Mouse (Mus musculus) neural tube, embryonic 13.5 days (tissue): ENCODE results near the gene Srpr. TPM values are rescaled to one million over a fixed set of nuclear protein-coding genes. Genes with fewer than 3 reads are reported as not detected.

Source experiments
- ATAC-seq: fragments of 200-750 bp; cut with Nextera tagmentation; 2 replicates; pipeline ENCODE4 v1.8.0; 2017; ENCODE audit warnings: low read depth, mild to moderate bottlenecking, moderate TSS enrichment, moderate library complexity
- H3K27ac ChIP-seq: fragments of 300-500 bp; sonication (generic); replicated peaks from 2 replicates; pipeline ENCODE4 v1.5.1; 2015; ENCODE audit warnings: moderate library complexity, mild to moderate bottlenecking, inconsistent platforms
- H3K27me3 ChIP-seq: fragments of 300-500 bp; sonication (generic); 2 replicates; pipeline ENCODE4 v1.6.1; 2015; ENCODE audit warnings: mild to moderate bottlenecking, inconsistent platforms
- H3K36me3 ChIP-seq: fragments of 300-500 bp; sonication (generic); 2 replicates; pipeline ENCODE4 v1.6.1; 2015; ENCODE audit warnings: mild to moderate bottlenecking, inconsistent platforms
- H3K4me1 ChIP-seq: fragments of 300-500 bp; sonication (generic); replicated peaks from 2 replicates; pipeline ENCODE4 v1.6.1; 2015; ENCODE audit warnings: inconsistent platforms
- H3K4me2 ChIP-seq: fragments of 300-500 bp; sonication (generic); 2 replicates; pipeline ENCODE4 v1.6.1; 2015; ENCODE audit warnings: inconsistent platforms, mild to moderate bottlenecking, moderate library complexity
- H3K4me3 ChIP-seq: fragments of 300-500 bp; sonication (generic); 2 replicates; pipeline ENCODE4 v1.5.1; 2015; ENCODE audit warnings: mild to moderate bottlenecking, inconsistent platforms
- H3K9ac ChIP-seq: fragments of 300-500 bp; sonication (generic); 2 replicates; pipeline ENCODE4 v1.6.1; 2015; ENCODE audit warnings: moderate library complexity, mild to moderate bottlenecking, inconsistent platforms
- H3K9me3 ChIP-seq: fragments of 300-500 bp; sonication (generic); 2 replicates; pipeline ENCODE4 v1.6.1; 2016; ENCODE audit warnings: inconsistent platforms
- WGBS: fragments of 180-500 bp; shearing (Covaris S2); methylation state at CpG from one replicate; pipeline ENCODE4 v1.1.7; 2015; 5-methylcytosine and 5-hydroxymethylcytosine counted together
- polyA plus RNA-seq: library from polyadenylated mRNA; unstranded; fragments of >200 nt; fragmentation: Nextera tagmentation; extraction: Ambion mirVana; gene quantifications from 2 replicates; pipeline ENCODE4 v1.2.1, GENCODE M21; 2015

Gene Srpr
- polyA plus RNA-seq, 1 experiment from 2014 or later = 65.6 TPM

DNA sequence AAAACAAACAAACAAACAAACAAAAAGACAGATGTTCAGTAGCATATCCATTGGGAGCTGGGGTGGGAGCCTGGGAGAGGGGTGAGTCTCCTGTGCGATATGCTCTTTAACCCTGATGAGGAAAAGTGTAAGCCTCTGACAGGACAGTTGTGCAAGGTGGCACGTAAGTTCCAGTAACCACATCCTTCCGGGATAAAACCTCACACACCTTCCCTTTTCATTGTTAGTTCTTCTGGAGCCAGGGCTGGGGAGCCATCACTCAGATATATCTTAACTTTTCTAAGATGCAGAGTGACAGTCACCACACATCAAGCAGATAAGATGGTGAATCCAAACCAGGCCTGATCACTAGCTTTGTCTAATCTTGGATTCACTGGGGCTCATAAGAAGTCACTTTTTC is 5.9 kb upstream of the Srpr start:
- Histone ChIP-seq H3K4me1 (peaks cover under 1% of the 10 kb centered on the region; the same call in 1 of the 2 replicates), H3K9ac (no peak overlapping the region), H3K9me3 (no peaks in the 10 kb centered on the region), H3K4me2 (no peak overlapping the region), H3K27me3 (no peaks in the 10 kb centered on the region), H3K36me3 (peaks cover 8% of the 10 kb centered on the region; the same call in 1 of the 2 replicates), H3K4me3 (no peak overlapping the region), H3K27ac (no peak overlapping the region)
- 97% methylated on average over 3 of the region's 3 CpGs for WGBS
- no peak for ATAC-seq

DNA sequence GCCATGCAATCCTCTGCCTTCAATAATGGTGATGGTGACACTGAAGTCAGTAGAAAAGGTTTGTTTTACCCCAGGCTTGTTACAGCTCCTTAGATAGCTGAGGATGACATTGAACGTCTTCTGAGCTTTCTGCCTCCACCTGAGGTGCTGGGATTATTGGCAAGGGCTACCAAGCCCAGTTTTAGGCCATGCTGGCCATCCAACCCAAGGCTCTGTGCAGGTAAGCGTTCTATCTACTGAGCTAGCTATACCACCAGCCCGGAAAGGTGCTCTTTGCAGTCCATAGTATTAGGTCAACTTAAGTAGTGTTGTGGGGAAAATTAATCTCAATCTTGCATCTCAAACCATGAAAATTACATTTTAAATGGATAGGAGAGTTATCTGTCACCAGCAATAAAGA is 2.4 kb upstream of the Srpr start:
- Histone ChIP-seq H3K4me2 (no peak overlapping the region), H3K9me3 (no peaks in the 10 kb centered on the region), H3K9ac (no peak overlapping the region), H3K4me1 (peaks cover 17% of the 10 kb centered on the region), H3K27me3 (no peaks in the 10 kb centered on the region), H3K4me3 (no peak overlapping the region), H3K36me3 (no peaks in the 10 kb centered on the region), H3K27ac (no peak overlapping the region)
- no peak for ATAC-seq
- WGBS = 90% methylated on average over 3 of the region's 3 CpGs

DNA sequence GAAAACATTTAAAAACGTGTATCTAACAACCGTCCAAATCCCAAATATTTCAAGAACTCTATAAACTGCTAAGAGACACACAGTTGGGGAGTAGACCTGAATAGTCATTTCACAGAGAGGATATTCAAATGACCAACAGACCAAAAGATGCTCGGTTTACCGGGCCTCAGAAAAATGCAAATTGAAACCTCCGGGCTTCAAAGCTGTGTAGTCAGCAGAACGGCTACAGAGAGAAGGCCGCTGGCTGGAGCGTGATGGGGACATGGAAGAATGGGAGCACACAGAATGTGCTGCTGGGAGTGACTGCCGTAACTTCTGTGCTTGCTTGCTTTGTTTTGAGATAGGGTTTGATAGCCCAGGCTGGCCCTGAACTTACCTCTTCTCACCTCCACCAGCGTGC is 1.6 kb upstream of the Srpr start:
- Histone ChIP-seq H3K4me3 (no peak overlapping the region), H3K36me3 (no peaks in the 10 kb centered on the region), H3K4me2 (no peak overlapping the region), H3K4me1 (peaks cover 17% of the 10 kb centered on the region), H3K27ac (no peak overlapping the region), H3K9ac (no peak overlapping the region), H3K9me3 (no peaks in the 10 kb centered on the region), H3K27me3 (no peaks in the 10 kb centered on the region)
- no peak for ATAC-seq
- WGBS = 73% methylated on average over 10 of the region's 10 CpGs

DNA sequence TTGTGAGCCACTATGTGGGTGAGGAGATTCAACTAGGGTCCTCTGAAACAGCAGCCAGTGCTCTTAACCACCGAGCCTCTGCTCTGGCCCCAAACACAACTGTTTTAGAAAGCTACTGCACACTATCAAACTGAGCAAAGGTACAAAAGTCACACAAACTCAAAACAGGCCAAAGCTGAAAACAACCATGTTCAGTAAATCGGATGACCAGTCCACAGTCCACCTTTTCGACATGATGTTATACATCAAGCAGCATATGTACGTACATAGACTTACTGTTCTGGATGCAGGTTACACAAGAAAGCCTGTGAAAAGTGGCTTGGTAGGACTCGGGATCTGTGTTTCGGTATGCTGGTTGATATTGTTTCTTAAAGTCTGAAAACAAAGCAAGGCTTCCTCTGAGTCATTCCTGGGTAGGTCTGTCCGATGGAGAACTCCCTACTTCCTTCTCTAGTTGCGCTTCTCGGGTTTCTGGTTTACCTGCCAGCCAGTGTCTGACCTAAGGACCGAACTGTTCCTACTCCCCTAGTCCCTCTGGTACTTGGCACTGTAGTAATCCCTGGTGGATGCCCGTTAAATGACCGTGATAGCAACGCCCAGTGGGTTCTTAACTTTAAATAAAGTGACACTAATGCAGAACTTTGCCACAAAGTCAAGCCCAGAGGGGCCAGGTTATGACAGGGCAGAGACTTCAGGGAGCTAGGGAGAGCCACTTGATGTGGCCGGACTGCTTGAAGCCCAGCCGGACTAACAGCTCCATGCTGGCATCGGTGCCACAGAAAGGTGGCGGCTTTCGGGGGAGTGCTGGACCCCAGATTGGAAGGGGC is 817 bp upstream of the Srpr start:
- Histone ChIP-seq H3K9ac (peak overlapping the region; percentile 78), H3K36me3 (peaks cover 5% of the 10 kb centered on the region; the same call in 1 of the 2 replicates), H3K27me3 (no peaks in the 10 kb centered on the region), H3K27ac (no peak overlapping the region), H3K9me3 (no peaks in the 10 kb centered on the region), H3K4me2 (peak overlapping the region; percentile 72), H3K4me3 (peak overlapping the region; percentile 59), H3K4me1 (peaks cover 17% of the 10 kb centered on the region)
- peak; percentile 66 for ATAC-seq
- 26% methylated on average over 18 of the region's 18 CpGs for WGBS

DNA sequence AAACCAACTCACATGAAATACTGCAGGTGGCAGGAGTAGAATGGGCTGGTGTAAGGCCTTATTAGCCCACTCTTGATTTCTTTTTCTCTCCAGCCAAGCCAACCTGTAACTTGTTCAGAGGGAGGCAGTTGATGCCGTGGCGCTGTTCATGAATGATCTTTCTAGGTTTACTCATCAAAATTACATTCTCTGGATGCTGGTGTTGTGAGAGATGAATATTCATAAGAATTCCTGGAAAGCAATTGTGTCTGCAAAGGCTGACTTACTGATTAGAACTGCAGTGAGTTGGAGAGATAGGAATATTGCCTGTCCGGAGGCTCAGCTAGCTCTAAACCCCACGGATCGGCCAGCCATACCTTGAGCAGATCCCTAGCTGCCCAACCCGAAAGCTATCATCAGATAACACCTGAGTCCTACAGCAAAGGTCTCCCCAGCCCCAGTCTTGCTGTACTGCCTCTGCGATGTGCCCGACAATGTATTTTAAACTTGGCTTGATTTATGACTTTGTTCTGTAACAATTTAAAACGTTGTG is 620 bp downstream of the Srpr start:
- ATAC-seq = no peak
- peak overlapping the region; percentile 78; the same call in 1 of the 2 replicates for H3K9ac ChIP-seq
- H3K27me3 ChIP-seq = no peaks in the 10 kb centered on the region
- 52% methylated on average over 9 of the region's 9 CpGs for WGBS
- H3K9me3 ChIP-seq = no peaks in the 10 kb centered on the region
- peak overlapping the region; percentile 72 for H3K4me2 ChIP-seq
- H3K4me3 ChIP-seq = peak overlapping the region; percentile 59
- peaks cover 17% of the 10 kb centered on the region for H3K4me1 ChIP-seq
- H3K27ac ChIP-seq = no peak overlapping the region; the same call in 1 of the 2 replicates
- H3K36me3 ChIP-seq = peaks cover 20% of the 10 kb centered on the region

DNA sequence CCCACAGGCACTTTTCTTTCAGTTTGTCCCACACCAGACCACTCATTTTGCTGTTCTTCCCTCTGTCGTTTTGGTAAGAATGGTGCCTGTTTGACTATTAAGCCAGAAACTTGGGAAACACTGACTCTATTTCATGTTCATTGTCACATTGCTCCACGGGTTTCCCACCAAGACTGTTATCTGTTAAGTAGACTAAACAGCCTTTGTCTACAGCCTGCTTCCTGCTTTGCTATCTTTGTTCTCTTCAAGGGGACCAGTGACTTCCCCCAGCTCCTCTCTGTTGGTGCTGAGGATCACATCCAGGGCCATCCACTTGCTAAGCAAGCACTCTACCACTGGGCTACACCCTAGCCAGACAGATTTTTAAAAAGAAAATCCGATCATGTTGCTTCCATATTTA is 3.6 kb downstream of the Srpr start:
- Histone ChIP-seq H3K4me2 (no peak overlapping the region), H3K4me1 (peaks cover 17% of the 10 kb centered on the region), H3K9me3 (no peaks in the 10 kb centered on the region), H3K4me3 (no peak overlapping the region), H3K9ac (no peak overlapping the region), H3K27me3 (no peaks in the 10 kb centered on the region), H3K36me3 (peaks cover 49% of the 10 kb centered on the region), H3K27ac (no peak overlapping the region)
- WGBS = 66% methylated on average over 3 of the region's 3 CpGs
- ATAC-seq = no peak

DNA sequence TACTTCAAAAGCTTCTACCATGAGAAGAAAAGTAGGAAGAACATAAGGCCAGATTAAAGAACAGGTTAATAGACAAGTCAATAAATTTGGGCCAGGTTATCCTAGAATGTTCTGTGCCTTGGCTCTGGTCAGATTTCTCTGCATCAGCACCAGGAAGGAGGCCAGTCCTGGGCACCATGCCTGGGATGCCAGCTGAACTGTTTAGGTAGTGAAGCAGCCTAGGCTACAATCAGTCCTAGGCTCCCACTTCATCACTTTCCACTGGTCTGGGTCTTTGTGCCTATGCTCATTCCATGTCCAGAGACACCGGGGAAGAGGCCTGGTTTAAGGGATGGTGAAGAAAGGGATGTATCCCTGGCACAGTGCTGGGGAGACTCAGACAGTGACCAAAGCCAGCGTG is 4.4 kb downstream of the Srpr start:
- Histone ChIP-seq H3K9me3 (no peaks in the 10 kb centered on the region), H3K4me3 (no peak overlapping the region), H3K27me3 (no peaks in the 10 kb centered on the region), H3K27ac (no peak overlapping the region), H3K4me2 (no peak overlapping the region), H3K9ac (no peak overlapping the region), H3K36me3 (peaks cover 55% of the 10 kb centered on the region), H3K4me1 (peaks cover 13% of the 10 kb centered on the region)
- WGBS = 97% methylated on average over 2 of the region's 2 CpGs
- no peak for ATAC-seq

DNA sequence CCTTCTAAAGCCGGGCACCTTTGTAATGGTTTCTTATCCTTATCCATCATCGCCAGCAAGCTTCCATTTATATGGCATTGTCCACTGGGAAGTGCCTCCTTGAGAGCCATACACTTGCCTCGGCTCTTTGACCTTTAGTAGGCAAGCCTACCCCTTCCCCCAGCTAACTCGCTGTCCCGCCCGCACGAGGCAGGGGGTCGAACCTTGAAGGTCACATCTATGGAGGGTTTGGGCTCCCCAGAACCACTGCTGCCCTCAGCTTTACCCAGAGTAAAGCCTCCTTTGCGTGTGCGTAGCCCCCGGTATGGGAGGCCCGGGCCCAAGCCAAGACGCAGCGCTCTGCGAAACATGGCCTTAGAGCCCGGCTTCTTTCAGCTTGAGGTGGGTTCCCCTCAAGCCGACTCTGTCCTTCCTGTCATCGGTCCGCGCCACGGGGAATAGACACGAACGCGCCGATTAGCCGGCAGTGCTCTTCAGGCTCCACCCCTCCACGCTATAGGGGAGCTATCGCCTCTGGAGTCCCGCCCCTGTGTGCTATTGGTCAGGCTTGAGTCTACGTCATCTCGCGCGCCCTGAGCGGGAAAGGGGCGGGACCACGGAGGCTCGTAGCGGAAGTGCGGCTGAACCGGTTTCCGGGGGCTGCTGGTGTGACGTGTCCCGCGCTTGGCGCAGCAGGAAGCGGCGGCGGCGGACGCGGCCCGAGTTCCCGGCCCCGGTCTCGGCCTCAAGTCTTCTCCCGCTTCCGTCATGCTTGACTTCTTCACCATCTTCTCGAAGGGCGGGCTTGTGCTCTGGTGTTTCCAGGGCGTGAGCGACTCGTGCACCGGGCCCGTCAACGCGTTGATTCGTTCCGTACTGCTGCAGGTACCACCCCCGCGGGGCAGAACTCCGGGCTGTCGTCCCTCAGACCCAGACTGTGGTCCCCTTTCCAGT is 10.8 kb downstream of the Srpr start, which contains the start of gene Foxred1:
Gene Foxred1 (minus strand): TSS at position 514 of the 933 bp plus-strand sequence.
- no peaks in the 10 kb centered on the region for H3K9me3 ChIP-seq
- peak within 1 kb of the TSS; percentile 84 for H3K4me2 ChIP-seq
- H3K27me3 ChIP-seq = no peaks in the 10 kb centered on the region
- peaks cover 64% of the 10 kb centered on the region for H3K36me3 ChIP-seq
- peak within 1 kb of the TSS; percentile 89 for H3K9ac ChIP-seq
- H3K4me3 ChIP-seq = peak within 1 kb of the TSS; percentile 79
- ATAC-seq = peak; percentile 100
- H3K4me1 ChIP-seq = peaks cover 24% of the 10 kb centered on the region
- under 1% methylated on average over 72 of the region's 72 CpGs for WGBS
- H3K27ac ChIP-seq = peak within 1 kb of the TSS; percentile 95

DNA sequence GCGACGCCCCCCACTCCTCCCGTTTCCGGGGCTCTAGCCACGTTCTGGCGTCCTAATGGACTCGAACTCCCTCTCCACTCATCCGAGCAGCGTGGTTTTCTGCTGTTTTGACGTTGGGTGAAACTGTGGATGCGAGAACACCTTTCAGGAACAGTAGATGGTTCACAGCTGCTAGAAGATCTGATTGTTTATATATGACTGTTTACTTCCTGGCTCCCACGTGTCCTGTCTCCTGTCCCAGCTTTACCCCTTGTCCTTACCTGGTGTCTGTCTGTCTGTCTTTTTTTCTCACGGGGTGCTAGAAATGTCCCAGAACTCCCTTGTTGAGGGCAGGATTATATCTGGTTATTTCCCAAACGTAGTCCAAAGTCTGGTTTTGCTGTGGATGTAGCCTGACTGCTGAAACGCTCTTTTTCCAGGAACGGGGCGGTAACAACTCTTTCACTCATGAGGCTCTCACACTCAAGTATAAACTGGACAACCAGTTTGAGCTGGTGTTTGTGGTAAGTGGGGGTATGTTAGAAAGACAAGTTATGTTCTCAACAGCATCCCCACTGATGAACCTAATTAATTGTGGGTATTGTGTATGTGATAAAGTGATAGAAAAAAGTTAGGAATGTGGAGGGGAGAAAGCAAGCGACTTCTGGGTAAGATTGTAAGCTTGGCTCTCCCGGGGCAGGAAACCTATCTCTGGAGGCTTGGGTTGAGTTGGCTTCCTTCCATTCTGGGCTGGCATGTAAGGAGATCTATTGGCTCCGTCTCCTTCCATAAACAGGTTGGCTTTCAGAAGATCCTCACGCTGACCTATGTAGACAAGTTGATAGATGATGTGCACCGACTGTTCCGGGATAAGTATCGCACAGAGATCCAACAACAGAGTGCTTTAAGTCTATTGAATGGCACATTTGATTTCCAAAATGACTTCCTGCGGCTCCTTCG is 11.9 kb downstream of the Srpr start:
- peaks cover 63% of the 10 kb centered on the region for H3K36me3 ChIP-seq
- WGBS = 37% methylated on average over 26 of the region's 26 CpGs
- ATAC-seq = no peak

DNA sequence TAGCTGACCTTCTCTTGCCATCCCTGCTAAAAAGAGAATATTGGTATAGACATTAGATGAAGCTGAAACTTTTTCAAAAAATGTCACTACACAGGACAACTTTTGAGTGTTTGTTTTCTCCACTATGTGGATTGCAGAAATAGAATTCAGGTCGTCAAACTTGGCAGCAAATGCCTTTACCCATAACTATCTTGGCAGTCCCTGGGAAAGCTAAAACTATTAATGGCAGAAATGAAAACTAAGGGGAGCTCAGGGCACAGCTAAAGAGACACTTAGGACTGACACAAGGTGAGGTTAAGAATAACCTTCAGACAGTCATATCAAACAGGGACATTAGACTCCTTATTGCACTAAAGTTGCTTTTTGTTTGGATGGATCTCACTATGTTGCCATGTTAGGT is 18.0 kb downstream of the Srpr start:
- Histone ChIP-seq H3K4me1 (no peaks in the 10 kb centered on the region), H3K27me3 (no peaks in the 10 kb centered on the region), H3K4me3 (no peak overlapping the region), H3K9me3 (no peaks in the 10 kb centered on the region), H3K9ac (no peak overlapping the region), H3K27ac (no peak overlapping the region), H3K36me3 (peaks cover 91% of the 10 kb centered on the region), H3K4me2 (no peak overlapping the region)
- ATAC-seq = no peak
- WGBS = 83% methylated on average over 1 of the region's 1 CpGs

More for the DNA sequence above, 11.9 kb downstream of the Srpr start:
- Histone ChIP-seq H3K9ac (peak overlapping the region; percentile 84), H3K27ac (peak overlapping the region; percentile 68), H3K4me1 (peaks cover 24% of the 10 kb centered on the region), H3K4me2 (peak overlapping the region; percentile 76), H3K27me3 (no peaks in the 10 kb centered on the region), H3K4me3 (peak overlapping the region; percentile 79), H3K9me3 (no peaks in the 10 kb centered on the region)

DNA sequence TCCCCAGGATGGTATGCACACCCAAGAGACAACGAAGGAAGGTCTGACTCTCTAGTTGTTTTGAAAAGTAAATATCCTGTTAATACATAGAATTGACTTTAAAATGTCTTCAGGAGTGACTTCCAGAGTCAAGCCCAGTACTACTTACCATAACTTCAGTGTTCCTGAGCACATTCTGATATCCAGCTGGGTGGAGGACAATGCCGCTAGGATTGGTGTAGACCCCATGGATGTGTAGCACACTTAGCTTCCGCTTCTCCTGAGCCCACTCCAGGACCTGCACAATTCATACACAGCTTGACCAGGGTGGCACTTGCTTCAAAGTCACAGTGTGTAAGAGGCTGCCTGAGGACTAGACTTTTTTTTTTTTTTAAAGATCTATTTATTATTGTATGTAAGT is 23.5 kb downstream of the Srpr start:
- Histone ChIP-seq H3K4me3 (no peak overlapping the region), H3K27ac (no peak overlapping the region), H3K27me3 (no peaks in the 10 kb centered on the region), H3K4me2 (no peak overlapping the region), H3K36me3 (peaks cover 67% of the 10 kb centered on the region), H3K9ac (no peak overlapping the region), H3K4me1 (no peaks in the 10 kb centered on the region), H3K9me3 (no peaks in the 10 kb centered on the region)
- no peak for ATAC-seq
- WGBS = 95% methylated on average over 3 of the region's 3 CpGs
